Comparison of ENCODE assay signal across 13 mouse cellular contexts in the genomic region with DNA sequence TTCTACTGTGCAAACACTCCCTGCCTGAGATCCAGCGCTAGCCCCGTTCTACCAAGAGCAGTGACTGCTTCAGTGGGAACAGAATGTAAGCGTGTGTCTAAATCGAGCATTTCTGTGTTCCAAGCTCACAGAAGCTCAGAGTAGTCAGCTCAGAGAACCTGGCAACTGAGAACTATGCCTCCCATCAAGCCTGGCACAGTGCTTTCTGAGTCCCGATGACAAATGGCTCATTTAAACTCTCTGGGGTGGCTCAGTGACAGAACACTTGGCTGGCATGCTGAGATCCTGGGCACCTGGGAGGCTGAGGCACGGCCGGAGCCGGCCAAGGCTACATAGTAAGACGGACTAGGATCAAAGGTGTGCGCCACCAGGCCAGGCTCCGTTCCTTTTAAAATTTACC. TPM values are rescaled to one million over a fixed set of nuclear protein-coding genes. Genes with fewer than 3 reads are reported as not detected.
DNase-seq lines count a peak whose midpoint lies in the region; ATAC-seq lines count a peak whose summit lies in the region.
"Had no signal": no experiment of that assay in that cellular context is flagged by ENCODE, and none has a peak within 500 bp of the region (broad histone marks: within the 10 kb centered on the region; RNA-seq: fewer than 3 reads in every experiment).

No protein-coding gene starts in this region.

- intact Hi-C loops in left cerebral cortex, postnatal 25 days (cut with DNase I), result no loop called here
- intact Hi-C loops in gastrocnemius, postnatal 36 days (cut with DNase I), result no loop called here

- ATAC-seq in inflammation-experienced regulatory T-cells, adult 6 months, result no peak

- DNase-seq in adrenal gland, postnatal 14 days, result peak; percentile 35
- DNase-seq in adrenal gland, adult 18-20 months (ENCODE audit: low spot score in 2 of 2), result no peak
- peak; percentile 17 to 23 for DNase-seq in kidney, postnatal 36 days
- no peak for DNase-seq in kidney, postnatal 10 days
- peak; percentile 80 to 84 for DNase-seq in cerebellum, postnatal 25 days
- peak; percentile 11 to 74 for DNase-seq in left cerebral cortex, postnatal 25 days (ENCODE audit: low spot score in 2 of 2)
- no peak for DNase-seq in gastrocnemius, postnatal 36 days
- DNase-seq: lung, adult 18-20 months had no signal

RNA-seq across cellular contexts. Expression of gene Kntc1, which starts 56.8 kb away (rescaled TPM):
- 8.5 and 10.7 TPM in 2 replicates for total RNA-seq in adrenal gland, postnatal 14 days (2021)
- under 1 TPM; 0.53 to 0.90 TPM for total RNA-seq in adrenal gland, adult 18-20 months (2021)
- 1 to 10 TPM in 1 of 2 experiments, under 1 TPM in 1; 0.83 to 1.3 TPM for total RNA-seq in left cerebral cortex, postnatal 25 days (2021)
- polyA plus RNA-seq in inflammation-experienced regulatory T-cells, adult 6 months (2017; shearing (Covaris generic)), result 10 to 100 TPM in 1 of 3 experiments, 1 to 10 TPM in 2; 2.0 to 17.5 (median 2.0) TPM
- under 1 TPM; 0.69 to 0.92 TPM for total RNA-seq in gastrocnemius, postnatal 36 days (2021)

RNA-seq across cellular contexts. Expression of gene Rsrc2, which starts 57.1 kb away (rescaled TPM):
- total RNA-seq in adrenal gland, postnatal 14 days (2021), result 85.8 and 91.7 TPM in 2 replicates
- total RNA-seq in adrenal gland, adult 18-20 months (2021), result 10 to 100 TPM; 65.4 to 76.6 TPM
- 10 to 100 TPM; 78.6 to 87.1 TPM for total RNA-seq in left cerebral cortex, postnatal 25 days (2021)
- polyA plus RNA-seq in inflammation-experienced regulatory T-cells, adult 6 months (2017; shearing (Covaris generic)), result 100 to 1,000 TPM; 155 to 186 (median 165) TPM
- total RNA-seq in gastrocnemius, postnatal 36 days (2021), result 10 to 100 TPM; 30.2 to 40.5 TPM

RNA-seq across cellular contexts. Expression of gene Hcar2, which starts 59.0 kb away (rescaled TPM):
- 0.45 and 0.78 TPM in 2 replicates for total RNA-seq in adrenal gland, postnatal 14 days (2021)
- 1 to 10 TPM; 1.9 to 7.2 TPM for total RNA-seq in adrenal gland, adult 18-20 months (2021)
- total RNA-seq in left cerebral cortex, postnatal 25 days (2021), result not detected
- under 1 TPM in 2 of 3 experiments, not detected in 1; 0.28 to 0.30 TPM for polyA plus RNA-seq in inflammation-experienced regulatory T-cells, adult 6 months (2017; shearing (Covaris generic))
- under 1 TPM in 1 of 2 experiments, not detected in 1; 0.22 TPM for total RNA-seq in gastrocnemius, postnatal 36 days (2021)
- total RNA-seq: ES-E14; megakaryocyte-erythroid progenitor cell, adult 5-6 weeks had no signal
- polyA plus RNA-seq: heart, embryonic 14.5 days; limb, embryonic 11.5 days had no signal

Comparison
In these comparisons a context has a peak if more than half of its experiments do, and no peak if none do; other contexts are left out.
1. DNase-seq: peak in adrenal gland, postnatal 14 days (single experiment), kidney, postnatal 36 days (2 of 2), cerebellum, postnatal 25 days (2 of 2) and left cerebral cortex, postnatal 25 days (2 of 2); none in adrenal gland, adult 18-20 months (0 of 2), kidney, postnatal 10 days (single experiment) and gastrocnemius, postnatal 36 days (0 of 2).